Mouse (Mus musculus) lung, embryonic 14.5 days (tissue): Measurements from ENCODE around the gene Wdr47. TPM values are rescaled to one million over a fixed set of nuclear protein-coding genes. Genes with fewer than 3 reads are reported as not detected.
"Not testable (repeated sequence)": the region's sequence is repeated elsewhere in the genome, so short reads cannot be mapped to it uniquely, and the experiment has no call there.

ENCODE experiments used
- ATAC-seq: fragments of 200-750 bp; cut with Nextera tagmentation; 2 replicates; pipeline ENCODE4 v1.8.0; 2017; ENCODE audit warnings: mild to moderate bottlenecking, moderate TSS enrichment, moderate library complexity; ENCODE audit not compliant: insufficient read depth
- DNase-seq: peaks from one replicate; pipeline ENCODE4 v3.0.0-alpha.2; 2015
- H3K27ac ChIP-seq: fragments of 300-500 bp; sonication (generic); 2 replicates; pipeline ENCODE4 v1.5.1; 2014; ENCODE audit warnings: low read depth, mild to moderate bottlenecking, moderate library complexity
- H3K27me3 ChIP-seq: fragments of 300-500 bp; sonication (generic); 2 replicates; pipeline ENCODE4 v1.6.1; 2014; ENCODE audit warnings: low read length, control low read depth; ENCODE audit not compliant: insufficient read depth
- H3K36me3 ChIP-seq: fragments of 300-500 bp; sonication (generic); 2 replicates; pipeline ENCODE4 v1.6.1; 2014; ENCODE audit warnings: control low read depth; ENCODE audit not compliant: insufficient read depth
- H3K4me1 ChIP-seq: fragments of 300-500 bp; sonication (generic); 2 replicates; pipeline ENCODE4 v1.6.1; 2014; ENCODE audit warnings: antibody characterized with exemption, control low read depth; ENCODE audit not compliant: insufficient read depth
- H3K4me2 ChIP-seq: fragments of 300-500 bp; sonication (generic); 2 replicates; pipeline ENCODE4 v1.6.1; 2014; ENCODE audit warnings: mild to moderate bottlenecking
- H3K4me3 ChIP-seq: fragments of 300-500 bp; sonication (generic); 2 replicates; pipeline ENCODE4 v1.5.1; 2014; ENCODE audit warnings: low read depth, low read length
- H3K9ac ChIP-seq: fragments of 300-500 bp; sonication (generic); 2 replicates; pipeline ENCODE4 v1.6.1; 2014
- H3K9me3 ChIP-seq: fragments of 300-500 bp; sonication (generic); 2 replicates; pipeline ENCODE4 v1.6.1; 2016; ENCODE audit warnings: low read depth, low read length, control low read depth
- CTCF ChIP-seq: IDR thresholded peaks from 2 replicates; pipeline ENCODE4 v1.5.1; 2016; ENCODE audit warnings: antibody characterized with exemption, low read depth
- WGBS: fragments of 180-500 bp; shearing (Covaris S2); extraction: QIAGEN DNeasy Blood & Tissue Kit; methylation state at CpG from one replicate; pipeline ENCODE4 v1.1.7; 2014; 5-methylcytosine and 5-hydroxymethylcytosine counted together
- polyA plus RNA-seq: library from polyadenylated mRNA; unstranded; fragments of >200 nt; fragmentation: Nextera tagmentation; extraction: Ambion mirVana; gene quantifications from 2 replicates; pipeline ENCODE4 v1.2.1, GENCODE M21; 2014

The Wdr47 gene
- polyA plus RNA-seq, 1 experiment from 2014 or later = 10.7 TPM

DNA sequence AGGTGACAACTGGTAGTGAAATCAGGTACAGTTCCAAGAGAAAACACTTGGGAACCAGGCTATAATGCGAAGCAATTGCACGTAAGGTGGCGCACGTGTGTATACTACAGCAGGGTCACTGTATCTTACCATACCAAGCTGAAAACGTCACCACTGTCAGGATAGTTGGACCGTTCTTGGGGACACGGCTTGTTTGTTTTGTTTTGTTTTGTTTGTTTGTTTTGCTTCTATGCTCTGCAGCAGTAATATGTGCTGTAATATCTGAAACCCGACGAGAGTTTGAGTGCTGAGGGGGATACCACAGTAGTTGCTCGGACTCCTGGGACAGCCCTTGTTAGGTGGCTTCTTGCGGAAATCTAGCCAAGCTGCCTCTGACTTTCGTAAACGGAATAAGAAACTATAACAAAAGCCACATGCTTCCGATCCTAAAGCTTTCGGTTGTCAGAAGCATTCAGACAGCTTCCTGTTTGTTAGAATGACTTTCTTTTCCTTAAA lies 28.3 kb upstream of the Wdr47 start:
- peaks cover 5% of the 10 kb centered on the region; the same call in 1 of the 2 replicates for H3K4me1 ChIP-seq
- H3K4me2 ChIP-seq = peak overlapping the region; percentile 95
- ATAC-seq = peak; percentile 66
- peak; percentile 73 for DNase-seq
- TF ChIP-seq CTCF = peak; percentile 49
- no peaks in the 10 kb centered on the region for H3K9me3 ChIP-seq
- 8% methylated on average over 15 of the region's 15 CpGs for WGBS
- H3K36me3 ChIP-seq = peaks cover 24% of the 10 kb centered on the region
- H3K4me3 ChIP-seq = peak overlapping the region; percentile 82
- peak overlapping the region; percentile 48 for H3K9ac ChIP-seq
- peak overlapping the region; percentile 94 for H3K27ac ChIP-seq
- no peaks in the 10 kb centered on the region for H3K27me3 ChIP-seq

DNA sequence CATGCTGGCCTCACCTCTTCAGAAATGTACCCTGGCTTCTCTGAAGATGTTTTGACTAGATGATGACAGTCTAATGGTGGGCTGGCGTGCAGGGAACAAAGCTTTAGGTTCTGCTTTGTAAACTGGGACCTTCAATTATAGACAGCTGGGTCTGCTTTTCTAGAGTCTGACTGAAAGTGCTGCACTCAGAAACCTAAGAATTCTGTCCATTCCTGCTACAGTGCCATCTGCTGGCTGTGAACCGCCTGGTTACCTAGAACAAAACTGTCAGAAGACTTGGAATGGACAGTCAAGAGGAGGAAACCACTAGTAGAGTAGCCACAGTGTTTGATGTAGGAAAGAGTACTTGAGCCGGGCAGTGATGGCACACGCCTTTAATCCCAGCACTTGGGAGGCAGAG lies 27.8 kb upstream of the Wdr47 start:
- ATAC-seq = peak; percentile 21
- H3K4me3 ChIP-seq = peak overlapping the region; percentile 82

DNA sequence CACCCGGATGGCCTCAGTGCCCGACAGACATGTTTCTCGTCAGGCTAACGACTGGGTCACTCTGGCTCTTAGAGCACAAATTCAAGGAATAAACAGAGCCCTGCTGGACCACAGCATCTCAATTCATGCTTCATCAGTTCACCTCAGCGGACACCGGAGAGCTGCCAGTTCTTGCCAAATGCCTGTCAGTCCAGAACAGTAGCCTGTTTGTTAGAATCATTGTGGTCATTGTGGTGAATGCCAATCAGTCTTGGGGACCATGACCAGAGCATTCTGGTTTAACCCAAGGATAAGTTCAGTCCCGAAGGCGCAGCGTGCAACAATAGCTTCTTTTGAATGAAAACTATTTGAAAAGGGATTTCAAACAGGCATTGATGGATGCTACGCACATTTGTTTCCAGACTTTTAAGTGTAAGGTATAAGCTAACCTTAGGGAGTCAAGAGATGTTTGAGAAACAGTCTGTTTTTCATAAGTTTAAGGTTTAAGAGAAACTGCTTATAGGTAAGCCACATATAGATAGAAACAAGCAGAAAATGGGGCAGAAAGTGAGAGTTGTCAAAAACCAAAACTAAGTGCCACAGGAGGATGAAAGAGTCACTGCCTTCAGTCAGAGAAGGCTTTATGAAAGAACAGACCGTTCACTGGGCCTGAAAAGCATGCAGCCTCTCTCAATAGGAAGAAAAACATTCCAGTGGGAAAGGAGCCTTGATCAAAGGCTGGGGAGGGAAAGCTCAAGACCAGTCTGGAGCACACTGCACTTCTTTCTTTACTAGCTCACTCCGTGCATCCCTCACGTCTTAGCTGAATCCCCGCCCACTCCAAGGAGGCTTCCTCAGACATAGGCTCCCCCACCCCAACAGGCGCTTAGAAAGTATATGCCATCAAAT lies 22.8 kb upstream of the Wdr47 start:
- no peaks in the 10 kb centered on the region for H3K9me3 ChIP-seq
- 54% methylated on average over 15 of the region's 15 CpGs for WGBS
- no peak overlapping the region for H3K9ac ChIP-seq
- no peak for DNase-seq
- H3K36me3 ChIP-seq = no peaks in the 10 kb centered on the region
- no peaks in the 10 kb centered on the region for H3K27me3 ChIP-seq
- H3K27ac ChIP-seq = no peak overlapping the region
- no peak for TF ChIP-seq CTCF
- H3K4me1 ChIP-seq = no peaks in the 10 kb centered on the region
- no peak overlapping the region for H3K4me2 ChIP-seq
- no peak for ATAC-seq
- no peak overlapping the region for H3K4me3 ChIP-seq

More for the DNA sequence above, 27.8 kb upstream of the Wdr47 start:
- H3K27me3 ChIP-seq = no peaks in the 10 kb centered on the region
- peak; percentile 96 for DNase-seq
- peak overlapping the region; percentile 95 for H3K4me2 ChIP-seq
- H3K9ac ChIP-seq = peak overlapping the region; percentile 48
- H3K9me3 ChIP-seq = no peaks in the 10 kb centered on the region
- WGBS = 4% methylated on average over 4 of the region's 4 CpGs
- H3K36me3 ChIP-seq = peaks cover 19% of the 10 kb centered on the region; the same call in 1 of the 2 replicates
- TF ChIP-seq CTCF = peak; percentile 83
- peak overlapping the region; percentile 94 for H3K27ac ChIP-seq
- peaks cover 5% of the 10 kb centered on the region; the same call in 1 of the 2 replicates for H3K4me1 ChIP-seq

DNA sequence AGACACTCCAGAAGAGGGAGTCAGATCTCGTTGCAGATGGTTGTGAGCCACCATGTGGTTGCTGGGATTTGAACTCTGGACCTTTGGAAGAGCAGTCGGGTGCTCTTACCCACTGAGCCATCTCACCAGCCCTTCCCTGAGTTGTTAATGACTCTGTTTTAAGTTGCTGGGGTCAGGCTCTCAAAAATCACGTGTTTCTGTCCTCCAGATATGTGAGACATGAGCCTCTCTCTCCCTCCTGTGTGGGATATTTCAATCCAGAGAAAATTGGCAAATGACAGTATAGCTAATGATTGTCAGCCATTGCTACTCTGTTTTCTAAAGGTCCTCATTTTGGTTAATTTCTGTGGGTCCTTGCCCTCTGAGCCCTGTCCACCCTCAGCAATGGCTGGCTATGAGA lies 21.4 kb upstream of the Wdr47 start:
- 42% methylated on average over 2 of the region's 3 CpGs for whole genome bisulfite sequencing
- not testable (repeated sequence) for H3K36me3 ChIP-seq, H3K9ac ChIP-seq, H3K4me3 ChIP-seq, H3K4me1 ChIP-seq, H3K27ac ChIP-seq, H3K9me3 ChIP-seq, H3K27me3 ChIP-seq, H3K4me2 ChIP-seq, ATAC-seq, DNase-seq

DNA sequence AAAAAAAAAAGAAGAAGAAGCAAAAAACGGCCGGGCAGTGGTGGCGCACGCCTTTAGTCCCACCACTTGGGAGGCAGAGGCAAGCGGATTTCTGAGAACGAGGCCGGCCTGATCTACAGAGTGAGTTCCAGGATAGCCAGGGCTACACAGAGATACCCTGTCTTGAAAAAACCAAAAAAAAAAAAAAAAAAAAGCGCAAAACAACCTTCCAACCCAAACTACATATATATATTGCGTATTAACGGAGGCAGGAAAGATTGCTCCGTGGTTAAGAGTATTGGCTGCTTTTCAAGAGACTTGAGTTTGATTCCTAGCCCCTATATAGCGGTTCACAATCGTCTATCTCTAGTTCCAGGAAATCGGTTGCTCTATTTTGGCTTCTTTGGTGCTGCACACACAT lies 20.3 kb upstream of the Wdr47 start:
- Histone ChIP-seq H3K27me3 (no peaks in the 10 kb centered on the region), H3K9ac (no peak overlapping the region), H3K4me2 (peak overlapping the region; percentile 60), H3K9me3 (no peaks in the 10 kb centered on the region), H3K4me3 (peak overlapping the region; percentile 58; the same call in 1 of the 2 replicates), H3K36me3 (no peaks in the 10 kb centered on the region), H3K4me1 (0 out of 2 replicates have a peak, but pooled peaks cover 3% of the 10 kb centered on the region), H3K27ac (no peak overlapping the region)
- no peak for TF ChIP-seq CTCF
- no peak; the same call in 1 of the 2 replicates for ATAC-seq
- 86% methylated on average over 14 of the region's 14 CpGs for WGBS
- DNase-seq = no peak

DNA sequence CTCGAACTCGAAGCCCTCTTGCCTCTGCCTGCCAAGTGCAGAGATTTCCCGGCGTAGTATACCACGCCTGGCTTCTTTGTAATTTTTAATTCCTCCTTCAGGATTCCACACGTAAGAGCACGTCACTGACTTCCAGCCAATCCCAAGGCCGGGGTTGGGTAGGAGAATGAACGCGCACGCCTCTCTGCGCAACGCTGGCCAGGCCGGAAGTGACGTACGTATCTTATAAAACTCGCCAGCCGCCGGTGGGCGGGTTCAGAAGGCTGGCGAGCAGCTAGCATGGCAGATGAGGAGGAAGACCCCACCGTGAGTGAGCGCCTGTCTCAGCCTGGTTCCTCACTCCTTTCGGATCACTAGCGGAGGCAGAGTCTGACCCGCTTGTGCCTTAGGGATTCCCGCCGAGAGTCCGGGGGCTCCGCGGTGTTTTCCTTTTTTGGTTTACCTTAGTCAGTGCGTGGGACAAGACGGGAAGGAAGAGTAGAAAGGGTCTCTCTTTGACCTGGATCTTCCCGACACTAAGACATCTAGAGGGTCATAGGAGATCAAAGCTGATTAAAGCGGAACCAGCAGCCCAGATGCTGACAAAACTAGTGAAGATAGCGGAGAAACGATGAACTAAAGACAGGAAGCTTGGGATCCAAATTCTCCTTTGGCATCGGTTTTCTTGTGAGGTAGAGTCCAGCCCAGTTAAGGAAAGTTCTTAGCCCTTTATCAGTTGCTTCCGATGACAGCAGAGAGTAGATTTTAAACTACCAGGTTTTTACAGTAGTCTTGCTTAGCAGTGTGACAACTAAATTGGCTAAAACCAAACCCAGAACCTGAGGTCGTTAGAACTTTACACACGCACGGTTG lies 19.4 kb upstream of the Wdr47 start, which contains the start of gene Taf13:
Gene Taf13, plus strand, starts transcription at position 256 of the 852 bp plus-strand sequence.
- 0 out of 2 replicates have a peak, but pooled peaks have one; percentile 3 for TF ChIP-seq CTCF
- ATAC-seq (peak; percentile 99), DNase-seq (peak; percentile 100)
- 0 out of 2 replicates have a peak, but pooled peaks cover 3% of the 10 kb centered on the region for H3K4me1 ChIP-seq
- H3K4me2 ChIP-seq = peak within 1 kb of the TSS; percentile 60
- H3K9me3 ChIP-seq = no peaks in the 10 kb centered on the region
- 2% methylated on average over 42 of the region's 42 CpGs for WGBS
- H3K27me3 ChIP-seq = no peaks in the 10 kb centered on the region
- H3K4me3 ChIP-seq = peak within 1 kb of the TSS; percentile 58
- peak within 1 kb of the TSS; percentile 64; the same call in 1 of the 2 replicates for H3K27ac ChIP-seq
- peak within 1 kb of the TSS; percentile 63 for H3K9ac ChIP-seq
- H3K36me3 ChIP-seq = no peaks in the 10 kb centered on the region
